Mouse (Mus musculus) myocyte (in vitro differentiated cells): ENCODE measurements at regions not wholly inside any gene's neighbourhood (a gene's known extent, or its start where the extent isn't known, plus 50 kb on each side); places are given as distances from the start of the nearest gene placed in this dataset.

Experiments used
- H3K27me3 ChIP-seq: one replicate; pipeline ENCODE4 v1.6.1; 2011; ENCODE audit not compliant: control insufficient read depth, insufficient read depth, insufficient read length
- H3K36me3 ChIP-seq: one replicate; pipeline ENCODE4 v1.6.1; 2011; ENCODE audit not compliant: control insufficient read depth, insufficient read depth
- H3K4me2 ChIP-seq: one replicate; pipeline ENCODE4 v1.6.1; 2011; ENCODE audit warnings: low read depth, control low read depth
- H3K4me3 ChIP-seq: one replicate; pipeline ENCODE4 v1.5.1; 2011; ENCODE audit warnings: mild to moderate bottlenecking, control low read depth, moderate library complexity
- H3K79me2 ChIP-seq: one replicate; pipeline ENCODE4 v1.6.1; 2011; ENCODE audit not compliant: control insufficient read depth, insufficient read depth
- H3ac ChIP-seq: one replicate; pipeline ENCODE4 v1.6.1; 2011; ENCODE audit not compliant: control insufficient read depth, insufficient read length
- CEBPB ChIP-seq: IDR thresholded peaks from 2 replicates; pipeline ENCODE4 v1.6.1; 2011; ENCODE audit warnings: mild to moderate bottlenecking, moderate library complexity; ENCODE audit not compliant: poor library complexity, insufficient read depth, severe bottlenecking
- E2F4 ChIP-seq: IDR thresholded peaks from one replicate; pipeline ENCODE4 v1.6.1; 2011; ENCODE audit warnings: mild to moderate bottlenecking, control low read depth, moderate library complexity; ENCODE audit not compliant: insufficient read depth
- MAX ChIP-seq: IDR thresholded peaks from one replicate; pipeline ENCODE4 v1.6.1; 2011; ENCODE audit warnings: low read depth, mild to moderate bottlenecking, control low read depth
- MYOD1 ChIP-seq, 3 experiments: IDR thresholded peaks; one replicate each; pipeline ENCODE4 v1.6.1; 2011; ENCODE audit warnings: control low read depth in 2 of 3, low read depth in 2 of 3, mild to moderate bottlenecking in 2 of 3, moderate library complexity in 1 of 3; ENCODE audit not compliant: insufficient read length in 2 of 3, control insufficient read depth in 1 of 3
- MYOG ChIP-seq, 3 experiments: IDR thresholded peaks; one replicate each; pipeline ENCODE4 v1.6.1; 2011; ENCODE audit warnings: control low read depth in 2 of 3, low read depth in 2 of 3, mild to moderate bottlenecking in 2 of 3; ENCODE audit not compliant: insufficient read length in 2 of 3, control insufficient read depth in 1 of 3, insufficient read depth in 1 of 3
- POLR2A ChIP-seq: IDR thresholded peaks from one replicate; pipeline ENCODE4 v1.6.1; 2011; ENCODE audit warnings: low read depth, mild to moderate bottlenecking, control low read depth, moderate library complexity; ENCODE audit not compliant: insufficient read length
- POLR2AphosphoS2 ChIP-seq: IDR thresholded peaks from one replicate; pipeline ENCODE4 v1.6.1; 2011; ENCODE audit warnings: low read depth, control low read depth; ENCODE audit not compliant: insufficient read length
- REST ChIP-seq: IDR thresholded peaks from one replicate; pipeline ENCODE4 v1.6.1; 2011; ENCODE audit warnings: mild to moderate bottlenecking, control low read depth, moderate library complexity; ENCODE audit not compliant: insufficient read depth, insufficient read length
- SRF ChIP-seq: IDR thresholded peaks from one replicate; pipeline ENCODE4 v1.6.1; 2011; ENCODE audit warnings: low read depth; ENCODE audit not compliant: control insufficient read depth, insufficient read length
- TCF12 ChIP-seq: IDR thresholded peaks from one replicate; pipeline ENCODE4 v1.6.1; 2011; ENCODE audit warnings: mild to moderate bottlenecking, control low read depth; ENCODE audit not compliant: poor library complexity, insufficient read depth, severe bottlenecking
- TCF3 ChIP-seq: IDR thresholded peaks from one replicate; pipeline ENCODE4 v1.6.1; 2011; ENCODE audit warnings: low read depth, control low read depth; ENCODE audit not compliant: insufficient read length
- USF1 ChIP-seq: IDR thresholded peaks from one replicate; pipeline ENCODE4 v1.6.1; 2011; ENCODE audit warnings: low read depth, mild to moderate bottlenecking, control low read depth, moderate library complexity

GRCm38 (mm10) chr3:41284897-41285296, 202.1 kb upstream of the Pgrmc2 start:
- no peaks in the 10 kb centered on the region for H3K36me3 ChIP-seq
- no peak overlapping the region for H3K4me3 ChIP-seq
- no peaks in the 10 kb centered on the region for H3K27me3 ChIP-seq
- no peaks in the 10 kb centered on the region for H3K79me2 ChIP-seq
- H3ac ChIP-seq, result no peak overlapping the region
- H3K4me2 ChIP-seq, result peak overlapping the region; percentile 71
- TF ChIP-seq USF1 (no peak), MYOD1 (IDR thresholded peaks at IDR 0.05; ENCODE audit: control insufficient read depth in 1 of 3, insufficient read length in 2 of 3, low read depth in 2 of 3) (peak in 1 of 3 experiments; percentile 37), REST (no peak), CEBPB (peak; percentile 49), TCF12 (peak; percentile 80), MYOG (IDR thresholded peaks at IDR 0.05; ENCODE audit: control insufficient read depth in 1 of 3, insufficient read depth in 1 of 3, insufficient read length in 2 of 3, low read depth in 2 of 3) (no peak)

GRCm38 (mm10) chr3:41282431-41283037, 199.7 kb upstream of the Pgrmc2 start:
- no peak overlapping the region for H3K4me3 ChIP-seq
- no peaks in the 10 kb centered on the region for H3K79me2 ChIP-seq
- H3K36me3 ChIP-seq, result no peaks in the 10 kb centered on the region
- no peaks in the 10 kb centered on the region for H3K27me3 ChIP-seq
- H3ac ChIP-seq, result no peak overlapping the region
- no peak for TF ChIP-seq POLR2AphosphoS2
- no peak for TF ChIP-seq MYOD1 (IDR thresholded peaks at IDR 0.05; ENCODE audit: control insufficient read depth in 1 of 3, insufficient read length in 2 of 3, low read depth in 2 of 3)
- TF ChIP-seq CEBPB, result no peak
- TF ChIP-seq USF1, result no peak
- TF ChIP-seq E2F4, result no peak
- no peak for TF ChIP-seq MYOG (IDR thresholded peaks at IDR 0.05; ENCODE audit: control insufficient read depth in 1 of 3, insufficient read depth in 1 of 3, insufficient read length in 2 of 3, low read depth in 2 of 3)
- TF ChIP-seq TCF12, result no peak
- no peak overlapping the region for H3K4me2 ChIP-seq

GRCm38 (mm10) chr3:41276096-41276495, 193.2 kb upstream of the Pgrmc2 start:
- Histone ChIP-seq H3K36me3 (no peaks in the 10 kb centered on the region), H3ac (no peak overlapping the region), H3K79me2 (no peaks in the 10 kb centered on the region), H3K4me3 (no peak overlapping the region), H3K27me3 (no peaks in the 10 kb centered on the region), H3K4me2 (no peak overlapping the region)
- TF ChIP-seq USF1 (no peak), MYOG (IDR thresholded peaks at IDR 0.05; ENCODE audit: control insufficient read depth in 1 of 3, insufficient read depth in 1 of 3, insufficient read length in 2 of 3, low read depth in 2 of 3) (no peak), MYOD1 (IDR thresholded peaks at IDR 0.05; ENCODE audit: control insufficient read depth in 1 of 3, insufficient read length in 2 of 3, low read depth in 2 of 3) (no peak), TCF3 (no peak), REST (no peak), CEBPB (no peak), TCF12 (no peak), MAX (no peak), E2F4 (no peak), SRF (no peak), POLR2AphosphoS2 (no peak), POLR2A (no peak)

GRCm38 (mm10) chr3:41268516-41268915, 185.7 kb upstream of the Pgrmc2 start:
- Histone ChIP-seq H3K27me3 (no peaks in the 10 kb centered on the region), H3K4me3 (no peak overlapping the region), H3ac (no peak overlapping the region), H3K4me2 (no peak overlapping the region), H3K36me3 (no peaks in the 10 kb centered on the region), H3K79me2 (no peaks in the 10 kb centered on the region)
- no peak for TF ChIP-seq TCF12
- no peak for TF ChIP-seq SRF
- no peak for TF ChIP-seq E2F4
- no peak for TF ChIP-seq MYOD1 (IDR thresholded peaks at IDR 0.05; ENCODE audit: control insufficient read depth in 1 of 3, insufficient read length in 2 of 3, low read depth in 2 of 3)
- no peak for TF ChIP-seq TCF3

GRCm38 (mm10) chr3:41266216-41266615, 183.4 kb upstream of the Pgrmc2 start:
- no peaks in the 10 kb centered on the region for H3K79me2 ChIP-seq
- H3K27me3 ChIP-seq, result no peaks in the 10 kb centered on the region
- no peaks in the 10 kb centered on the region for H3K36me3 ChIP-seq
- no peak overlapping the region for H3ac ChIP-seq
- no peak overlapping the region for H3K4me2 ChIP-seq
- TF ChIP-seq SRF (no peak), USF1 (no peak), TCF3 (no peak), E2F4 (no peak), MYOD1 (IDR thresholded peaks at IDR 0.05; ENCODE audit: control insufficient read depth in 1 of 3, insufficient read length in 2 of 3, low read depth in 2 of 3) (no peak), POLR2AphosphoS2 (no peak), MAX (no peak), POLR2A (no peak), REST (no peak), CEBPB (no peak)
- H3K4me3 ChIP-seq, result no peak overlapping the region
